Mouse (Mus musculus) cerebellum, postnatal 25 days (tissue): Measurements from ENCODE around the gene Atp13a1.

Source experiments
- DNase-seq, 2 experiments: peaks; one replicate each; pipeline ENCODE4 v3.0.0; 2021; ENCODE audit warnings: mixed read lengths in 2 of 2

Atp13a1 gene

DNA sequence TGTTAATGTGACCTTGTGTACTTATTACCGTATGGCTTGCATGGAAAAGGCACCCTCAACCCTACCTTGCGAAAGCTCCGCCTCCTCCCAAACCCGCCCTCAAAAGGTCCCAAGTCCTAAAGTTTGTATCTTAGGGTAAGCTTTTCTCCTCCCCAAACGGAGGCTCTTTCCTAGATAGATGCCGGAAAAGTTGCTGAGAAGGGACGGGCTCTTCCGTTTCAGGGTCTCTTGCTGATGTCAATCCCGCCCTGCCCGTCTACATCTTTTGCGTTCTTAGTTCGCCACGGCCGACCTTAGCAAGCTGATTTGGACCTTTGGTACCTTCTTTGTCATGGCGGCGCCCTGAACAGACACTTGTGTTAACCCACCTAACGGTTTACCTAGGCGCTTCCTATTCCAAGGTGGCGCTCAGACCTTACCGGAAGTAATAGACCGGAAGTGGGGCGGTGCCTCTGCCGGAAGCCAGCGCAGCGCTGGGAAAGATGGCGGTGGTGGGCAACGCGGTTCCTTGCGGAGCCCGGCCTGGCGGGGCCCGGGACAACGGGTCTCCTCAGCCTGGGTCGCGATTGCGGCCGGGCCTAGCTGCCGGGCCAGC lies at the start of gene Atp13a1, which contains the start of gene Zfp866:
Gene Atp13a1 (plus strand): TSS at position 391 of the 595 bp plus-strand sequence.
Gene Zfp866 (minus strand): TSS at position 406 of the 595 bp plus-strand sequence.
- DNase-seq, result peak; percentile 91 to 93

DNA sequence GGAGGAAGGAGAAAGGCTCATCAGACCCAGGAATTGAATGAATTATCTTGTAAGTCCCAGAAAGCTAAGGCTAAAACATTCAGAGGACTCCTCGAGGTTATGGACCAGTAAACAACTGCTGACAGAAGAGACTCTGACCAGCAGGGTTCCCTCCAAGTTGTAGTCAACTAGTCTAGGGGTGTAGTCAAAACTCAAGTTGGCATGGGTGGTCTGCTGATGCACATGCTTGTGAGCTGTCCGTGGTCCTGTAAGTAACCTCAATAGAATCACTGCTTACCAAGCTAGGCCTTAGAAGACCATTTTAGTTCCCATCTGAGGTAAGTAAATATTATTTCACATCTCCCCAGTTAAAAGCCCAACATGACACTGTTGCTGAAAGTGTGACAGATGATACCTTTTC lies 49.7 kb upstream of the Atp13a1 start:
- DNase-seq, result no peak

DNA sequence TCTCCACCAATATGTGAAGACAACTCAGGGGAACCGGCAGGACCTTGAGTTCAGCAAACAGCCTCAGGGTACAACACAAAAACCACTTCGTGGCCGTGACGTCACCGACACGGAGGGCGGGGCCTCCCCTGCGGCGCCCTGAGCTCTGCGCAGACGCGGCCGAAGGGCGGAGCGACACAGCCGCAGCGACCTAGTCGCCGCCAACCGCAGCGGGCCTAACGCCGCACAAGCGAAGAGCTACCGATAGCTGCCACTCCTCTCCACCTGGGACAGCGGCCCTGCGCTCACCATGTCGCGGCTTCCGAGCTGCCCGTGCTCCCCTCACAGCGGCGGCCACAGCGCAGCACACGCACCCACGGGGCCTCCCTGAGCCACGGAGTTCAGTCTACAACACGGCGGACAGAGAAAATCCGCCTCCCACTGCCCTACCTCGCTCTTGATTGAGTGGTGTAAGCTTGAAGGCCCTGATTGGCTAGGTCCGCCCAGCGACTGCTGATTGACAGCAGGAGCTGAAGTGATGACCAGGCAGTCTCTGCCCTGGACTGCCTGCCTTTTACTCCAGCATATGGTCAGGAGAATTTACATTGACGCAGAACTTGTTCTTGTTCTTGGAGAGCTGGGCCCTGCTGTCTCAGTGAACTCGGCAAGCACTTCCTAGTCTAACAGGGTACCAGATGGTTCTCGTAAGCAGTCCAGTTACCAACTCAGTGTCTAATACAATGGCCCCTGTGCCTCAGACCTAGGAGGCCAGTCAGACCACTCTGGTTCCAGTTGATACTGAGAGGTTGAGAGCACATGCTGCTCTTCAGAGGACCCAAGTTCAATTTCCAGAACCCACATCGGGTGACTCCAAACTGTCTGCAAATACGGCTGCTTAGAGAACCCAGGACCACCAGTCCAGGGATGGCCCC lies 41.2 kb upstream of the Atp13a1 start, which contains the start of gene Zfp963:
Gene Zfp963 (minus strand): TSS at position 427 of the 911 bp plus-strand sequence.
- peak; percentile 98 for DNase-seq

DNA sequence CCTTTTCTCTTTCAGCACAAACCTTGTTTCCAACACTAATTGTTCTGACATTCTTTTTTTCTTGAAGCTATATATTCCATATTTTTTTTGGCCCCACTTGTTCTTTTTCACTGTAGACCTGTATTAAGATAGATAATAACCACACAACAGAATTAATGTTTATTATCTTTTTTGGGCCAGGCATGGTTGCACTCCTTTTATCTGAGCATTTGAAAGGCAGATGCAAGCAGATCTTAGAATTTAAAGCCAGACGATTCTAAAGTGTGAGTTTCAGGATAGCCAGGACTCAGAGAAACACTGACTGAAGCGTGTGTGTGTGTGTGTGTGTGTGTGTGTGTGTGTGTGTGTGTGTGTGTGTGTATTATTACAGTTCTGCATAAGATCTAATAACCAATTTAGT lies 38.5 kb upstream of the Atp13a1 start:
- DNase-seq, result no peak

DNA sequence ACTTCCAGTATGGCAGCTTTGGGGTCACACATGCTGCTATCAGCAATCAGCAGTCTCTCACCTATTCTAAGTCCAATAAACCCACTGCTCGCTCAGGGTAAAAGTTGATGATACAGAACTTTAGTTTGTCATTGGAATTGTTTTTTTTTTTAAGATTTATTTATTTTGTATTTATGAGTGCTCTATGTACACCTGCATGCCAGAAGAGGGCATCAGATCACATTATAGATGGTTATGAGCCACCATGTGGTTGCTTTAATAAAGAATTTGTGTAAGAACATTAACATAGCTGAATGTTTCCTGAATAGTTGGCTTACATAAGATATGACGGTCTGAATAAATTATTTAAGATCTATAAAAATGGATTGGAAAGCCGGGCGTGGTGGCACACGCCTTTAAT lies 32.6 kb upstream of the Atp13a1 start:
- DNase-seq, result no peak

DNA sequence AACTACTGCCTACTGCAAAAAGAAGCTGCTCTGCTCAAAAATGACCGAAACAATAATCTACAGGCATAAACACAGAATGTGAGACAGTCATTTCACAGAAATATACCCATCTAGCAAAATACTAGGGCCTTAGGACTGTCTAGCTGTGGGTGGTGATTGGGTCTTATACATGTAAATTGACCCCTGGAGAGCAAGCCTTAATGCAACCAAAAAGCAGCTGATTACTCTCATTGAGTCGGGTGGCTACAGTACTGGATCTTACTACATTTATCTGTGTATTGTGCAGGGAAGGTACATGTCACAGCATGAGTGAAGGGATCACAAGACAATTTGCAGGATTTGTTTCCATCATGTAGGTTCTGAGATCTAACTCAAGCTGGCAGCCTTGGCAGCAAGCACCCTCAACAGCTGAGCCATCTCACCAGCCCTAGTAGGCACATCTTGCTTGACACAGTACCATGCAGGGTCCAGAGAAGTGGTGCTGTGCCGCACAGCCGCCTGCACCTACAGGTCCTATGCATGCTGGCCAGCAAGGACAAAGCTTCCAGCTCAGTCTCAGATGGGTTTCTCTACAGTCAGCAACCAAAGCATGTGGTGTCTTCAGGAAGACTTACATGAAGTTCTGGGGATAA lies 29.0 kb upstream of the Atp13a1 start:
- no peak for DNase-seq

DNA sequence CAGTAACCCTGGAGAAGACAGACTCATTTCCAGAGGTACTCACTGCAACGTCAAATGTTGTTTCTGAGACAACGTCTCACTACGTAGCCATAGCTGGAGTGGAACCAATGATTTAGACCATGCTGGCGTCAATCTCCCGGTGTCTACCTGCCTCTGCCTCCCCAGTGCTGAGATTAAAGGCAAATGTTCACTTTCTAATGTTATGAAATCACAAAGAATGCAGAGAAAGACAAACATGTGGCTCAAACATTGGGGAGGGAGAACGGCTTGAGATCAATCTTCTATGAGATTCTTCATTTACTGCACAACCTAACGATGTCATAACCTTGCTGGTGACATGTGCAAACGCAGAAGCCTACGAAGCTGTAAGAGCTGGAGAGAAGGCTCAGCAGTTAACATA lies 19.7 kb upstream of the Atp13a1 start:
- DNase-seq, result no peak

DNA sequence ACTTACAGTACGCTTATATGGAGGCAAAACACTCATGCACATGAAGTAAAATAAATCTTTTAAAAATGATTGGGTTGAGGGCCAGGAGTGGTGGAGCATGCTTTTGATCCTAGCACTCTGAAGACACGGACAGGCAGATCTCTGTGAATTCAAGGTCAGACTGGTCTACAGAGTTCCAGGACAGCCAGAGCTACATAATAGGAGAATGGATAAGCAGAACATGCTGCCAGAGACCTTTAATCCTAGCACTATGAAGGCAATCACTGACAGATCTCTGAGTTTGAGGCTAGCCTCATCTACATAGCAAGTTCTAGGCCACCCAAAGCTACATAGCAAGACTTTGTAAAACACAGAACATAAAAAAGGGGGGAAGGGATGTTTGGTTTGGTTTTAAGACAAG lies 18.9 kb upstream of the Atp13a1 start:
- no peak for DNase-seq

DNA sequence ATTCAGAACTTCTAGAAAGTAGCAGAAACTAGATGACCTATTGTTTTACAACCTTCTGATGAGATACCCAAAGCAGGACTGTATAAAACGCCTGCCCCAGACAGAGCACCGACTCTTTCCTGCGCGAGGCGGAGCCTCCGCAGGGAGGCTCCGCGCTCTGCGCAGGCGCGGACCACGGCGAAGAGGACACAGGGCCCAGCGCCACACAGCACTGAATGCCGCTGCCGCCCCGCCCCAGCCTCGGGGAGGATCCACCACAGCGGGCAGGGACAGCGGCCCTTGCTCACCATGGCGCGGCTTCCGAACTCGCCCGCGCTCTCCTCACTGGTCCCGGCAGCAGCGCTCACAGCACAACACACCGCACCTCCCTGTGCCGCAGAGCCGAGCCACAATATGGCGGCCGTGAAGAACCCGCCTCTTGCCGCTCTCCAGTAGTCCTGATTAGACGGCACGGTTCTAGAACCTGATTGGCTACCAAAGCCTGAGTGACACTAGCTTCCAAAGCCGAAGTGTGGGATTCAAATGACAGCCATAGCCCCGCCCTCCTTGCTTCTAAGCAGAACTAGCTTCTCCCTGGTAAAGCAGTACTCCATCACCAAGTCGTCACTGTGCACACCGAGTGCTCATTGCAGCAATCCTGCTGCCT lies 16.3 kb upstream of the Atp13a1 start, which contains the start of gene Gm20422:
Gene Gm20422 (minus strand): TSS at position 384 of the 646 bp plus-strand sequence.
- DNase-seq, result peak; percentile 90 to 91

DNA sequence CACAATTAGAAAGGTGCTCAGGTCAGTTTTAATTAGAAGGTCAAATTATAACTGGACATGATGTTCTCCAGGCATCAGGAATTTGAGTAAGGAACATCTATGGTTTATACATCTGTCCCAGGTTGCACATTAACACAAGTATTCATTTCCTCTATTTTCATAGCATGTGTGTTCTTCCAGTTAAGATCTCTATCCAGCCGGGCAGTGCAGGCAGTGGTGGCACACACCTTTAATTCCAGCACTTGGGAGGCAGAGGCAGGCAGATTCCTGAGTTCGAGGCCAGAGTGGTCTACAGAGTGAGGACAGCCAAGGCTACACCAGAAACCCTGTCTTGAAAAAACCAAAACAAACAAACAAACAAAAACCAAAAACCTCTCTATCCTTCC lies 15.8 kb upstream of the Atp13a1 start:
- no peak for DNase-seq

DNA sequence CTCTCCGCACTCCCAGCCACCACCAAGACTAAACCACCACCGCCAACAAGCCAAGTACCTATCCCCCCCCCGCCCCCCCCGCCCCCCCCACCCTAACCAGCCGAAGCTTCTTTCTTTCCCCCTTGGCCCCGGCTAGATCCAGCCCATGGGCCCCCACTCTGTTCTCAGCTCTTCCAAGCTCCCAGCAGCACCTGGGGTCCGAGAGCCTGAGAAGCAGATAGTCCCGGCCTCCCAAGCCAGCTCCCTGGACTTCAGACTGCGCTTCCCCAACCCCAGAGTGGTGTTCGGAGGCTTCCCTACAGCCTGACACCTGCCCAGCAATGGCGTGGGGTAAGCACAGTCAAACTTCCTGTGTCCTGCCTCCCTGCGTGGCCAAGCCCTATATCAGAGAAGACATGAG lies 13.9 kb upstream of the Atp13a1 start:
- no peak for DNase-seq

DNA sequence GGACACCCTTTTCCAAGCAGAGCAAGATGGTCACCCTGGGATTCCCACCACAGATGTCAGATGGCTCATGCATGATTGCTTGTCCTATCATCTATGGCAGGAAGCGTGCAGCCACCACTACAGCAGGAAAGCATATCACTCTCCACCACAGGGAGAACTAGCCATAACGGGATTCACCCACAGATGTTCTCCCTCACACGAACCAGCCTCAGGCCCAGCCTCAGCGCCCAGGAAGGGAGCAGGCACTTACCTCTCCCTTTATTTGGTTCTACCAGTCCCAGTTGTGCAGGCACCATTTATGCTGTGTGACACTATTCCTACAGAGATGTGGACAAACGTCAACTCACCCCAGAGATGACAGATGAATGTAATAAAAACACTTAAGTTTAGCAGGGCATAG lies 1.9 kb upstream of the Atp13a1 start:
- no peak for DNase-seq

DNA sequence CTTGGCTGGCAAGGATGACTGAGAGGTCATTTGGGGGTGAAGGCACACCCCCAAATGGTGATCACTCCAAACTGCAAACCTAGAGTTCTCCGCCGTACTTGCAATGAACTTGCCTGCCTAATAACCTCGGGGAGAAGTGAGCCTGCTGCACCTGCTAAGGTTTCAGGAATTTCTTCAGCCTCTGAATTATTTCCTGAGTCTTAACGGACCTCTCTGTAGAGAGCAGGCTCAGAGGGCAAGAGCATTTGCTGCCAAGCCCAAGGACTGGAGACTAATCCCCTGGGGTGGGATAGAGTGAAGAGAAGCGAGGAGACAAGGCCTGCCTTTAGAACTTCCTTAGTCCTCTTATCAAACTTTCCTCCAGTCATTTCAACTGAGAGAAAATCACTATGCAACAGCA lies 1.2 kb upstream of the Atp13a1 start:
- DNase-seq, result peak in 1 of 2 experiments; percentile 2

DNA sequence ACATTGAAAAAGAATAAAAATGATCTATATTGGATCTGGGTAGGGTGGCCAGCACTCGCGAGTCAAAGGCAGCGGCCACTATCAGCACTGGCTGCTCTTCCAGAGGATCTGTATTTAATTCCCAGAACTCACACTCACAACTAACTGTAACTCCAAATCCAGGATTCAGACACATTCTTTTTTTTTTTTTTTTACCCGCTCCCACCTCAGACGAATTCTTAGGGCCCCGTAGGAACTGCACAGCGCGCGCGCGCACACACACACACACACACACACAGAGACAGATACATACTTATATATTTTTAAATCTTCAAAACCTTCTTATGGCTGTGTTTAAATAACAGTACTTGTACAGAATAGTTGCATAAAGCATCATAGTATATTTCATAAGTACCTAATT lies 599 bp upstream of the Atp13a1 start:
- DNase-seq, result peak in 1 of 2 experiments; percentile 22

DNA sequence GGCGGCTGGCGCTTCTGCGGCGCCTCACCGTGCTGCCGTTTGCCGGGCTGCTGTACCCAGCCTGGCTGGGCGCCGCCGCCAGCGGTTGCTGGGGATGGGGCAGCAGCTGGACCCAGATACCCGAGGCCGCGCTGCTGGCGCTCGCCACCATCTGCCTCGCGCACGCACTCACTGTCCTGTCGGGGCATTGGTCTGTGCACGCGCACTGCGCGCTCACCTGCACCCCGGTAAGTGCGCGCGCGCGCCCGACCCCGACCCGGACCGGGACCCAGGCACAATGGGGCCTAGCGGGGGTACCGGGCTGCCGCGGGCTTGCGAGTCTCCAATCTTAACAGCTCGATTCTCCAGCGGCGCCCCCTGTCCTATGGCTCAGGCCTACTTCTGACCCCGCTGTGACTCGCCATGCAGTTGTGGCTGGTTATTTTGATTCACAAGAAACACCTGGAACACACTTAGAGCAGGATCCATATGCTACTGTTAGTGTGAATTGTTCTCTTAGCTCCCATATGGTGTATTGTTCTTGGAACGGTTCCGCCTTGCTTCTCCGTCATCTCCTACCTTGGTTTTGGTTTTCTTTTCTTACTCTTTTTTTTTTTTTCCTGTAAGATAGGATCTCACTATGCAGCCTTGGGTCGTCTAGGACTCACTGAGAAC lies 579 bp downstream of the Atp13a1 start:
- peak in 1 of 2 experiments; percentile 66 for DNase-seq

DNA sequence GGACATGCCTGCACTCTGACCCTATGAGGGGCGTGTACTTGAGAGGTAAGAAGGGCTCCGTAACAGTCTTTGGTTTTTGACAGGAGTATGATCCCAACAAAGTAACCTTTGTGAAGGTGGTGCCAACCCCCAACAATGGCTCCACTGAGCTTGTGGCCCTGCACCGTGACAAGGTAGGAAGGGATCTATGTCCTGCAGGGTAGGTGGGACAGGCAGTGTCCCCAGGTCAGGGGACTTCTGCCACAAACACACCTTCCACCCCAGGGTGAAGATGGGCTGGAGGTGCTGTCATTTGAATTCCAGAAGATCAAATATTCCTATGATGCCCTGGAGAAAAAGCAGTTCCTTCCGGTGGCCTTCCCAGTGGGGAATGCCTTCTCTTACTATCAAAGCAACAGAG lies 2.7 kb downstream of the Atp13a1 start:
- no peak for DNase-seq

DNA sequence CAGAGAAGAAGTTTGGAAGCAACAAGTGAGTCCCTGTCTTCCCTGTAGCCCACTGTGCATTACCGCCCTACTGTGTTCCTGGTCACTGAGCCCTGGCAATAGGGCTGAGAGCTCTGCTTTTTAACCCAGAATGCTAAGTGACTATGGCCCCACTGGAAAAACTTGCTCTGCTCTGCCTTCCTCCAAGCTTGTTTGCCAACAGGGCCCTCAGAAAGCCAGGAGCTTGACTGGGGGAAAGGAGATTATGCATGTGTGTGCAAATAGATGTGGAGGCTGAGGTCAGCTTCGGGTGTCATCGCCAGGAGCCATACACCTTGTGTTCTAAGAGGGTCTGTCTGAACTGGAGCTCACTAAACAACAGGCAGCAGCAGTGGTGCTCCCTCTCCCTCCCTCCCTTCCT lies 3.1 kb downstream of the Atp13a1 start:
- DNase-seq, result no peak

DNA sequence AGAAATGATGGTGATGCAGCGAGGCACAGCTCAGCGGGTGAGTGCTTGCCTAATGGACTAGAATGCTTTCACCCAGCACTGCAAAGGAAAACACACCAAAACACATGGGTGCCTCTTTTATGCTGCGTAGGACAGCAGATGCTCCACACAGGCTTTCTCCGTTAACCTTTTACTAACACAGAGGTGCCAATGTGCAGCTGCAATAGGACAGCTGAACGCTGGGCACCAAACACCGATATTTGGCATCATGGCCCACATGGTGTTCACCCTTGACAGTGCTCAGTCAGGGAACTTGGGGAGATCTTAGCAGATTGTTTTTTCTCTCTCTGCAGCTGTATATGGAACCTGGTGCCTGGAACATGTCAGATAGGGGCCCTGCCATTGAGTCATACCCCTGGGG lies 3.9 kb downstream of the Atp13a1 start:
- DNase-seq, result no peak

DNA sequence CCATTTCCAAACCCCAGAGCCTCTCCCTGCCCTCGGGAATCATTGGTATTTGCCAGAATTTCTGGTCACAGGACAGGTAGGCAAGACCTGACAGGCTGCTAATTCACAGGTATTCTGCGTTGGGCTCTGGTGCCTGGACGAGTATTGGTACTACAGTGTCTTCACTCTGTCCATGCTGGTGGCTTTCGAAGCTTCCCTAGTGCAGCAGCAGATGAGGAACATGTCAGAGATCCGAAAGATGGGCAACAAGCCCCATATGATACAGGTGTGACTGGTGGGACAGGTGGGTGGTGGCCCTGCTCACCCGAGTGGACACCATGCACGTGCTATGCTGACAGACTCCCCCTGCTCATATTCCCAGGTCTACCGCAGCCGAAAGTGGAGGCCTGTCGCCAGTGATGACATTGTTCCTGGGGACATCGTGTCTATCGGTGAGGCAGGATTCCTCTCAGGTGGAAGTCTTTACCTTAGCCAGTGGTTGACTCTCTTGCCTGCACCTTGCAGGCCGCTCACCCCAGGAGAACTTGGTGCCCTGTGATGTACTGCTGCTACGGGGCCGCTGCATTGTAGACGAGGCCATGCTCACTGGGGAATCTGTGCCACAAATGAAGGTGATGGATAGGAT lies 5.9 kb downstream of the Atp13a1 start:
- no peak for DNase-seq

DNA sequence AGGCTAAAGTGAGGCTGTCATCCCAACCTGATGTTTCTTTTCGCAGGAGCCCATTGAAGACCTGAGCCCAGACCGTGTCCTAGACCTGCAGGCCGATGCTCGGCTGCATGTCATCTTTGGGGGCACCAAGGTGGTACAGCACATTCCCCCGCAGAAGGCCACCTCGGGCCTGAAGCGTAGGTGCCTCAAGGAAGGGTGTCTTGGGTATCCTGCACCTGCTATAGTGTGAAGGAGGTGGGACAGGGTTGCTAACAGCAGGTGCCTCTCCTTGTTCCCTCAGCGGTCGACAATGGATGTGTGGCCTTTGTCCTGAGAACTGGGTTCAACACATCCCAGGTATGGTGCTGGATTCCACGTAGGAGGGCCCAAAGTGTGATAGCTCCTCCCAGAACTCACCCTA lies 6.7 kb downstream of the Atp13a1 start:
- DNase-seq, result no peak

DNA sequence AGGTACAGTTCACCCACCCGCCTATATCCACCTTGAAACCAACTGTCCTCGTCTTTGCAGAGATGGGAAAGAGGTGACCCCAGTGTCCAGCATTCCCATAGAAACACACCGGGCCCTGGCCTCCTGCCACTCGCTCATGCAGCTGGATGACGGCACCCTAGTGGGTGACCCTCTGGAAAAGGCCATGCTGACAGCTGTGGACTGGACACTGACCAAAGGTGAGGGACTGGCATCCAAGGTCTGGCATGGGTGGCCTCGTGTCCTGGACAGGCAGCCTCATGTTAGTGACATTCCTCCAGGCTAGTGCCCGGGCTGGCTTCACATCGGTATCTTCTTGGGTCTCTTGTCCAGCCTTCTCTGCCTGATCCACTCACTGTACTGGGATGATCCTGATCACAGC lies 8.3 kb downstream of the Atp13a1 start:
- DNase-seq, result no peak

DNA sequence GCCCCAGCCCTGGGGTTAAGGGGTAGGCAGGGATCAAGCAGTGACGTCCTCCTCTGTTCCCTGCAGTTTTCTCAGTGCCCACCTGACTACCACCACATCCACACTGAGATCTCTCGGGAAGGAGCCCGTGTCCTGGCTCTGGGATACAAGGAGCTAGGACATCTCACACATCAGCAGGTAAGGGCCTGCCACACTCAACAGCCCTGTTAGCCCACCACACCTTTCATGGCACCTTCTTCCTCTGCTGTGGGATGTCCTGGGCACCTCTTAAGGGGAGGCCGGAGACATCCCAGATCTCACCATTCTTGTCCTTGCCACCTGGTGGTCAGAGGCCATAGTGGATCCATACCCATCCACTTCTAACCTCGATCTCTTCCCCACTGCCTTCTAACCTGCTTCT lies 9.0 kb downstream of the Atp13a1 start:
- no peak for DNase-seq
